8 mouse cellular contexts compared by ENCODE assay signal in genomic region chr4:130087293-130087692, GRCm38 (mm10). TPM values are rescaled to one million over a fixed set of nuclear protein-coding genes. Genes with fewer than 3 reads are reported as not detected.
DNase-seq lines count a peak whose midpoint lies in the region.

No protein-coding gene starts in this region.

- DNase-seq in T-cell, adult 2 months (ENCODE audit: low spot score), result peak; percentile 78
- DNase-seq in cerebellum, postnatal 14 days, result peak; percentile 99
- peak; percentile 92 for DNase-seq in gastrocnemius, adult 18-20 months (ENCODE audit: low spot score)
- peak; percentile 89 for DNase-seq in induced T-regulatory cell, adult 2 months (ENCODE audit: low read depth)
- peak; percentile 75 to 99 for DNase-seq in left cerebral cortex, adult 8-10 months (ENCODE audit: low spot score in 2 of 2)
- peak; percentile 84 for DNase-seq in mesoderm, embryonic 11.5 days (ENCODE audit: low read depth, low spot score)
- peak; percentile 87 for DNase-seq in right cerebral cortex, postnatal 14 days
- peak; percentile 94 for DNase-seq in urinary bladder, postnatal 25 days (ENCODE audit: low spot score)

RNA-seq across cellular contexts. Expression of gene Pef1, which starts 15.1 kb away (rescaled TPM):
- total RNA-seq in gastrocnemius, adult 18-20 months (2021), result 10 to 100 TPM; 33.7 to 38.6 TPM
- 10 to 100 TPM; 72.9 to 80.6 (median 76.1) TPM for total RNA-seq in left cerebral cortex, adult 8-10 months (2022)

RNA-seq across cellular contexts. Expression of gene Col16a1, which starts 39.7 kb away (rescaled TPM):
- 1 to 10 TPM; 2.5 to 2.9 TPM for total RNA-seq in gastrocnemius, adult 18-20 months (2021)
- total RNA-seq in left cerebral cortex, adult 8-10 months (2022), result 10 to 100 TPM; 14.6 to 26.0 (median 18.3) TPM

RNA-seq across cellular contexts. Expression of gene Hcrtr1, which starts 51.9 kb away (rescaled TPM):
- not detected for total RNA-seq in gastrocnemius, adult 18-20 months (2021)
- 1 to 10 TPM; 1.4 to 2.0 (median 1.9) TPM for total RNA-seq in left cerebral cortex, adult 8-10 months (2022)

Comparison
In these comparisons a context has a peak if more than half of its experiments do, and no peak if none do; other contexts are left out.
1. Peak in every context shown above with its lines: DNase-seq.
2. RNA of gene Col16a1, which starts 39.7 kb away (total RNA-seq): 14.6 to 26.0 TPM in left cerebral cortex, adult 8-10 months; 2.5 to 2.9 TPM in gastrocnemius, adult 18-20 months; every median in the first group is over 4 times any median in the second.